Mouse (Mus musculus): ENCODE data around the gene Thrsp.
A peak's percentile ranks its signal among the peaks of the same experiment; 100 is the strongest.

GRCm38 (mm10) chr7:97411575-97411974 is 6.0 kb downstream of the Thrsp start:
- no peak for TF ChIP-seq POLR2A (IDR thresholded peaks at IDR 0.05; ENCODE audit: borderline replicate concordance, insufficient read depth, low read length)
- TF ChIP-seq CTCF (IDR thresholded peaks at IDR 0.05; ENCODE audit: borderline replicate concordance, insufficient read depth, low read depth, low read length): peak; percentile 9; the same call in 1 of the 2 replicates
